Mouse (Mus musculus) midbrain, embryonic 16.5 days (tissue): ENCODE measurements around the gene Theg. TPM values are rescaled to one million over a fixed set of nuclear protein-coding genes. Genes with fewer than 3 reads are reported as not detected.

Source experiments
- ATAC-seq: fragments of 200-750 bp; cut with Nextera tagmentation; 2 replicates; pipeline ENCODE4 v1.8.0; 2017; ENCODE audit warnings: moderate TSS enrichment
- H3K27ac ChIP-seq: fragments of 300-500 bp; sonication (generic); 2 replicates; pipeline ENCODE4 v1.5.1; 2014; ENCODE audit warnings: mild to moderate bottlenecking, low read length, mixed read lengths
- H3K27me3 ChIP-seq: fragments of 300-500 bp; sonication (generic); 2 replicates; pipeline ENCODE4 v1.6.1; 2014; ENCODE audit warnings: low read depth, low read length, mixed read lengths; ENCODE audit not compliant: control insufficient read depth, insufficient read depth
- H3K36me3 ChIP-seq: fragments of 300-500 bp; sonication (generic); 2 replicates; pipeline ENCODE4 v1.6.1; 2014; ENCODE audit warnings: mild to moderate bottlenecking, low read length, moderate library complexity, mixed read lengths; ENCODE audit not compliant: control insufficient read depth, insufficient read depth
- H3K4me1 ChIP-seq: fragments of 300-500 bp; sonication (generic); 2 replicates; pipeline ENCODE4 v1.6.1; 2014; ENCODE audit warnings: mild to moderate bottlenecking, low read length, mixed read lengths; ENCODE audit not compliant: control insufficient read depth, insufficient read depth
- H3K4me2 ChIP-seq: fragments of 300-500 bp; sonication (generic); 2 replicates; pipeline ENCODE4 v1.6.1; 2014; ENCODE audit warnings: mild to moderate bottlenecking, low read length, mixed read lengths
- H3K4me3 ChIP-seq: fragments of 300-500 bp; sonication (generic); 2 replicates; pipeline ENCODE4 v1.5.1; 2014; ENCODE audit warnings: low read depth, mild to moderate bottlenecking, low read length, moderate library complexity, mixed read lengths
- H3K9ac ChIP-seq: fragments of 300-500 bp; sonication (generic); 2 replicates; pipeline ENCODE4 v1.6.1; 2014; ENCODE audit warnings: low read depth, low read length, mixed read lengths
- H3K9me3 ChIP-seq: fragments of 300-500 bp; sonication (generic); replicated peaks from 2 replicates; pipeline ENCODE4 v1.6.1; 2014; ENCODE audit warnings: mild to moderate bottlenecking, low read length, mixed read lengths; ENCODE audit not compliant: control insufficient read depth, poor library complexity, severe bottlenecking
- WGBS: fragments of 180-500 bp; shearing (Covaris S2); extraction: QIAGEN DNeasy Blood & Tissue Kit; methylation state at CpG from one replicate; pipeline ENCODE4 v1.1.7; 2014; 5-methylcytosine and 5-hydroxymethylcytosine counted together
- microRNA-seq: library from miRNA; unstranded; fragments of <30 nt; microRNA quantifications from one replicate; pipeline ENCODE4, GENCODE M21; 2017
- polyA plus RNA-seq: library from polyadenylated mRNA; unstranded; fragments of >200 nt; fragmentation: Nextera tagmentation; extraction: Ambion mirVana; gene quantifications from 2 replicates; pipeline ENCODE4 v1.2.1, GENCODE M21; 2015

Gene Theg
- polyA plus RNA-seq, 1 experiment from 2014 or later = not detected

- H3K4me1 ChIP-seq = peaks cover 3% of the 10 kb centered on the region; the same call in 1 of the 2 replicates
- H3K36me3 ChIP-seq = no peaks in the 10 kb centered on the region; the same call in 1 of the 2 replicates
- no peaks in the 10 kb centered on the region for H3K27me3 ChIP-seq
- no peak overlapping the region for H3K27ac ChIP-seq
- 94% methylated on average over 13 of the region's 13 CpGs for WGBS
- no peak overlapping the region for H3K4me2 ChIP-seq
- ATAC-seq = no peak
- no peaks in the 10 kb centered on the region for H3K9me3 ChIP-seq
- no peak overlapping the region for H3K4me3 ChIP-seq
- no peak overlapping the region for H3K9ac ChIP-seq
Observed at GRCm38 (mm10) chr10:79530721-79531120, 56.4 kb downstream of the Theg start.

- no peaks in the 10 kb centered on the region for H3K27me3 ChIP-seq
- 80% methylated on average over 8 of the region's 8 CpGs for WGBS
- no peak overlapping the region for H3K27ac ChIP-seq
- H3K4me1 ChIP-seq = peaks cover 3% of the 10 kb centered on the region; the same call in 1 of the 2 replicates
- ATAC-seq = no peak
- no peak overlapping the region for H3K4me3 ChIP-seq
- no peak overlapping the region for H3K9ac ChIP-seq
- H3K4me2 ChIP-seq = no peak overlapping the region
- no peaks in the 10 kb centered on the region for H3K9me3 ChIP-seq
- H3K36me3 ChIP-seq = no peaks in the 10 kb centered on the region; the same call in 1 of the 2 replicates
Observed at GRCm38 (mm10) chr10:79530241-79530640, 56.9 kb downstream of the Theg start.

- WGBS = 89% methylated on average over 3 of the region's 3 CpGs
- no peak overlapping the region for H3K4me3 ChIP-seq
- no peaks in the 10 kb centered on the region; the same call in 1 of the 2 replicates for H3K36me3 ChIP-seq
- H3K27ac ChIP-seq = no peak overlapping the region
- ATAC-seq = no peak
- H3K9me3 ChIP-seq = no peaks in the 10 kb centered on the region
- H3K4me2 ChIP-seq = no peak overlapping the region
- peaks cover 3% of the 10 kb centered on the region; the same call in 1 of the 2 replicates for H3K4me1 ChIP-seq
- H3K27me3 ChIP-seq = no peaks in the 10 kb centered on the region
- no peak overlapping the region for H3K9ac ChIP-seq
Observed at GRCm38 (mm10) chr10:79528081-79528480, 59.0 kb downstream of the Theg start.

- ATAC-seq = no peak
- WGBS = 92% methylated on average over 6 of the region's 6 CpGs
- no peaks in the 10 kb centered on the region for H3K27me3 ChIP-seq
Observed at GRCm38 (mm10) chr10:79527453-79527845, 59.7 kb downstream of the Theg start.

GRCm38 (mm10) chr10:79526661-79527452 is 60.3 kb downstream of the Theg start:
- no peaks in the 10 kb centered on the region for H3K4me1 ChIP-seq
- H3K36me3 ChIP-seq = no peaks in the 10 kb centered on the region; the same call in 1 of the 2 replicates
- no peak for ATAC-seq
- no peaks in the 10 kb centered on the region for H3K27me3 ChIP-seq
- H3K27ac ChIP-seq = no peak overlapping the region
- H3K4me3 ChIP-seq = no peak overlapping the region
- no peak overlapping the region for H3K9ac ChIP-seq
- 87% methylated on average over 12 of the region's 12 CpGs for WGBS
- H3K4me2 ChIP-seq = no peak overlapping the region
- no peaks in the 10 kb centered on the region for H3K9me3 ChIP-seq

More at GRCm38 (mm10) chr10:79527453-79527845, 59.7 kb downstream of the Theg start:
- Histone ChIP-seq H3K4me1 (no peaks in the 10 kb centered on the region), H3K27ac (no peak overlapping the region), H3K9ac (no peak overlapping the region), H3K9me3 (no peaks in the 10 kb centered on the region), H3K4me3 (no peak overlapping the region), H3K4me2 (no peak overlapping the region), H3K36me3 (no peaks in the 10 kb centered on the region; the same call in 1 of the 2 replicates)

Small RNA genes lying within 50 kb of the gene (microRNA-seq; reads per million reads assigned to microRNA genes)
- gene Mir6909 = not detected

Other genes with a start within 250 kb of the Theg start
- gene Vmn2r82, start 230.8 kb downstream of the Theg start, polyA plus RNA-seq = not detected in 2 replicates
- 0.10 TPM in 1 of 2 replicates, not detected in the other for gene Vmn2r83, start 118.6 kb downstream of the Theg start, polyA plus RNA-seq
- 19.2 and 22.4 TPM in 2 replicates for gene Plpp2, start 53.5 kb downstream of the Theg start, polyA plus RNA-seq
- gene Mier2, start 32.1 kb downstream of the Theg start, polyA plus RNA-seq = 56.2 and 56.8 TPM in 2 replicates
- gene C2cd4c, start 26.7 kb upstream of the Theg start, polyA plus RNA-seq = 0.66 and 0.95 TPM in 2 replicates
- 23.4 and 25.3 TPM in 2 replicates for gene Shc2, start 50.6 kb upstream of the Theg start, polyA plus RNA-seq
- gene Odf3l2, start 58.4 kb upstream of the Theg start, polyA plus RNA-seq = 0.78 and 1.0 TPM in 2 replicates
- gene Madcam1, start 77.2 kb upstream of the Theg start, polyA plus RNA-seq = 0.69 and 0.94 TPM in 2 replicates
- 96.1 and 107 TPM in 2 replicates for gene Tpgs1, start 82.0 kb upstream of the Theg start, polyA plus RNA-seq
- 73.1 and 81.9 TPM in 2 replicates for gene Cdc34, start 94.9 kb upstream of the Theg start, polyA plus RNA-seq
- gene Gzmm, start 101.7 kb upstream of the Theg start, polyA plus RNA-seq = 1.6 and 1.8 TPM in 2 replicates
- gene Bsg, start 117.2 kb upstream of the Theg start, polyA plus RNA-seq = 844 and 915 TPM in 2 replicates
- 0.87 and 0.89 TPM in 2 replicates for gene Hcn2, start 129.3 kb upstream of the Theg start, polyA plus RNA-seq
- gene Polrmt, start 159.2 kb upstream of the Theg start, polyA plus RNA-seq = 45.3 and 45.9 TPM in 2 replicates
- 1.8 TPM in 2 replicates for gene Fgf22, start 167.7 kb upstream of the Theg start, polyA plus RNA-seq
- 90.2 and 92.3 TPM in 2 replicates for gene Rnf126, start 179.6 kb upstream of the Theg start, polyA plus RNA-seq
- gene Fstl3, start 189.9 kb upstream of the Theg start, polyA plus RNA-seq = 2.2 and 3.5 TPM in 2 replicates
- 0.19 TPM in 2 replicates for gene Prss57, start 203.6 kb upstream of the Theg start, polyA plus RNA-seq
- 318 and 333 TPM in 2 replicates for gene Palm, start 206.2 kb upstream of the Theg start, polyA plus RNA-seq
- gene Misp, start 233.7 kb upstream of the Theg start, polyA plus RNA-seq = 0.34 and 0.73 TPM in 2 replicates